Comparison of ENCODE assay signal across 25 mouse cellular contexts in genomic region chr10:20799792-20800191, GRCm38 (mm10).
DNase-seq lines count a peak whose midpoint lies in the region; ATAC-seq lines count a peak whose summit lies in the region.
"Had no signal": no experiment of that assay in that cellular context is flagged by ENCODE, and none has a peak within 500 bp of the region (broad histone marks: within the 10 kb centered on the region; RNA-seq: fewer than 3 reads in every experiment).

No protein-coding gene starts in this region.

- no peak for DNase-seq in heart, postnatal 36 days
- DNase-seq in right cerebral cortex, adult 2 months (ENCODE audit: low spot score in 2 of 2), result peak; percentile 63 to 69
- DNase-seq in right cerebral cortex, postnatal 4 days, result no peak
- peak; percentile 9 to 27 for DNase-seq in left cerebral cortex, postnatal 36 days (ENCODE audit: low spot score in 2 of 2)
- DNase-seq in kidney, postnatal 25 days, result no peak
- DNase-seq in cerebellum, postnatal 25 days, result no peak
- DNase-seq: adrenal gland, postnatal 25 days; cerebellum, adult 11 months; cerebellum, adult 9-11 months; forebrain, postnatal 0 days; gastrocnemius, postnatal 10 days; heart, adult 11 months; kidney, adult 18-20 months; kidney, postnatal 10 days; lung, adult 18-20 months had no signal

- 0 out of 2 replicates have a peak overlapping the region, but pooled peaks have one; percentile 5 for H3K27ac ChIP-seq in heart, embryonic 13.5 days (replicated peaks)
- H3K27ac ChIP-seq: embryonic facial prominence, embryonic 10.5 days; forebrain, embryonic 10.5 days; hindbrain, embryonic 13.5 days; limb, embryonic 13.5 days; liver, embryonic 12.5 days; midbrain, embryonic 12.5 days; neural tube, embryonic 15.5 days had no signal

- no peaks in the 10 kb centered on the region for H3K27me3 ChIP-seq in heart, embryonic 13.5 days (replicated peaks)
- H3K27me3 ChIP-seq: heart, embryonic 12.5 days; hindbrain, embryonic 13.5 days; limb, embryonic 13.5 days; midbrain, embryonic 12.5 days; neural tube, embryonic 15.5 days had no signal

- intact Hi-C loops in heart, postnatal 36 days (cut with DNase I), result no loop called here
- intact Hi-C loops in left cerebral cortex, postnatal 36 days (cut with DNase I), result no loop called here

- H3K36me3 ChIP-seq in heart, embryonic 13.5 days, result no peaks in the 10 kb centered on the region
- H3K36me3 ChIP-seq: embryonic facial prominence, embryonic 10.5 days; forebrain, embryonic 10.5 days; heart, embryonic 12.5 days; hindbrain, embryonic 13.5 days; limb, embryonic 13.5 days; liver, embryonic 12.5 days; midbrain, embryonic 12.5 days; neural tube, embryonic 15.5 days had no signal

- no peak overlapping the region for H3K4me3 ChIP-seq in heart, embryonic 13.5 days
- H3K4me3 ChIP-seq: embryonic facial prominence, embryonic 10.5 days; forebrain, embryonic 10.5 days; heart, embryonic 12.5 days; hindbrain, embryonic 13.5 days; limb, embryonic 13.5 days; liver, embryonic 12.5 days; midbrain, embryonic 12.5 days; neural tube, embryonic 15.5 days had no signal

- ATAC-seq in heart, embryonic 13.5 days (ENCODE audit: extremely low read depth, insufficient number of reproducible peaks, low FRiP score, low TSS enrichment), result no peak
- no peak for ATAC-seq in activated CD4-positive, CD25-positive, alpha-beta regulatory T cell, adult 4 months
- ATAC-seq: forebrain, postnatal 0 days; liver, embryonic 12.5 days had no signal

- H3K9ac ChIP-seq in heart, embryonic 13.5 days, result no peak overlapping the region
- H3K9ac ChIP-seq: forebrain, postnatal 0 days; heart, embryonic 12.5 days; hindbrain, embryonic 13.5 days; limb, embryonic 13.5 days; liver, embryonic 12.5 days; midbrain, embryonic 12.5 days; neural tube, embryonic 15.5 days had no signal

- peaks cover 5% of the 10 kb centered on the region for H3K4me1 ChIP-seq in heart, embryonic 13.5 days
- H3K4me1 ChIP-seq: embryonic facial prominence, embryonic 10.5 days; forebrain, embryonic 10.5 days; hindbrain, embryonic 13.5 days; limb, embryonic 13.5 days; midbrain, embryonic 12.5 days; neural tube, embryonic 15.5 days had no signal

- no peaks in the 10 kb centered on the region for H3K9me3 ChIP-seq in heart, embryonic 13.5 days
- H3K9me3 ChIP-seq: embryonic facial prominence, embryonic 10.5 days; forebrain, embryonic 10.5 days; heart, embryonic 12.5 days; hindbrain, embryonic 13.5 days; limb, embryonic 13.5 days; liver, embryonic 12.5 days; midbrain, embryonic 12.5 days; neural tube, embryonic 15.5 days had no signal

- H3K4me2 ChIP-seq in heart, embryonic 13.5 days, result no peak overlapping the region
- H3K4me2 ChIP-seq: heart, embryonic 12.5 days; hindbrain, embryonic 13.5 days; limb, embryonic 13.5 days; liver, embryonic 12.5 days; midbrain, embryonic 12.5 days; neural tube, embryonic 15.5 days had no signal

- WGBS in heart, embryonic 13.5 days, result 52% methylated on average over 7 of the region's 7 CpGs

Comparison
In these comparisons a context has a peak if more than half of its experiments do, and no peak if none do; other contexts are left out.
1. DNase-seq: peak in right cerebral cortex, adult 2 months (2 of 2) and left cerebral cortex, postnatal 36 days (2 of 2); none in heart, postnatal 36 days (0 of 2), right cerebral cortex, postnatal 4 days (single experiment), kidney, postnatal 25 days (0 of 2) and cerebellum, postnatal 25 days (0 of 2).